Mouse (Mus musculus) heart, postnatal 0 days (tissue): ENCODE data around the gene March5. TPM values are rescaled to one million over a fixed set of nuclear protein-coding genes. Genes with fewer than 3 reads are reported as not detected.

Experiments
- ATAC-seq: fragments of 200-750 bp; cut with Nextera tagmentation; 2 replicates; pipeline ENCODE4 v1.8.0; 2017; ENCODE audit warnings: low read depth, moderate number of reproducible peaks, moderate library complexity; ENCODE audit not compliant: insufficient read depth
- DNase-seq: peaks from one replicate; pipeline ENCODE4 v3.0.0-alpha.2; 2016; ENCODE audit warnings: low spot score
- H3K27ac ChIP-seq: fragments of 300-500 bp; sonication (generic); 2 replicates; pipeline ENCODE4 v1.5.1; 2014; ENCODE audit warnings: low read depth, mild to moderate bottlenecking
- H3K27me3 ChIP-seq: fragments of 300-500 bp; sonication (generic); 2 replicates; pipeline ENCODE4 v1.6.1; 2014; ENCODE audit warnings: low read length, mixed read lengths; ENCODE audit not compliant: control insufficient read depth, insufficient read depth
- H3K36me3 ChIP-seq: fragments of 300-500 bp; sonication (generic); replicated peaks from 2 replicates; pipeline ENCODE4 v1.6.1; 2014; ENCODE audit warnings: low read length, mixed read lengths; ENCODE audit not compliant: control insufficient read depth, insufficient read depth
- H3K4me1 ChIP-seq: fragments of 300-500 bp; sonication (generic); 2 replicates; pipeline ENCODE4 v1.6.1; 2014; ENCODE audit warnings: antibody characterized with exemption; ENCODE audit not compliant: control insufficient read depth, insufficient read depth
- H3K4me2 ChIP-seq: fragments of 300-500 bp; sonication (generic); 2 replicates; pipeline ENCODE4 v1.6.1; 2014; ENCODE audit warnings: low read depth, mild to moderate bottlenecking, low read length, moderate library complexity
- H3K4me3 ChIP-seq: fragments of 300-500 bp; sonication (generic); 2 replicates; pipeline ENCODE4 v1.5.1; 2014; ENCODE audit warnings: low read depth, low read length
- H3K9ac ChIP-seq: fragments of 300-500 bp; sonication (generic); replicated peaks from 2 replicates; pipeline ENCODE4 v1.6.1; 2014; ENCODE audit warnings: low read depth, low read length, mixed read lengths
- H3K9me3 ChIP-seq: fragments of 300-500 bp; sonication (generic); replicated peaks from 2 replicates; pipeline ENCODE4 v1.6.1; 2016; ENCODE audit warnings: low read length; ENCODE audit not compliant: control insufficient read depth
- CTCF ChIP-seq: IDR thresholded peaks from 2 replicates; pipeline ENCODE4 v1.5.1; 2016; ENCODE audit warnings: antibody characterized with exemption, control low read depth, low read depth
- EP300 ChIP-seq: IDR thresholded peaks from 2 replicates; pipeline ENCODE4 v1.6.1; 2016; ENCODE audit warnings: antibody characterized with exemption, low read depth
- WGBS: fragments of 180-500 bp; shearing (Covaris S2); extraction: QIAGEN DNeasy Blood & Tissue Kit; methylation state at CpG from one replicate; pipeline ENCODE4 v1.1.7; 2014; 5-methylcytosine and 5-hydroxymethylcytosine counted together
- polyA plus RNA-seq: library from polyadenylated mRNA; unstranded; fragments of >200 nt; fragmentation: Nextera tagmentation; extraction: Ambion mirVana; gene quantifications from 2 replicates; pipeline ENCODE4 v1.2.1, GENCODE M21; 2015
- total RNA-seq: library from RNA; depleted of rRNA; stranded (reverse); fragments of >200 nt; gene quantifications from 2 replicates; pipeline ENCODE4 v1.2.3, GENCODE M21; 2014; ENCODE audit warnings: low replicate concordance

March5 gene
- total and polyA plus RNA-seq, 2 experiments from 2014 or later, result 80.9 to 82.5 TPM

DNA sequence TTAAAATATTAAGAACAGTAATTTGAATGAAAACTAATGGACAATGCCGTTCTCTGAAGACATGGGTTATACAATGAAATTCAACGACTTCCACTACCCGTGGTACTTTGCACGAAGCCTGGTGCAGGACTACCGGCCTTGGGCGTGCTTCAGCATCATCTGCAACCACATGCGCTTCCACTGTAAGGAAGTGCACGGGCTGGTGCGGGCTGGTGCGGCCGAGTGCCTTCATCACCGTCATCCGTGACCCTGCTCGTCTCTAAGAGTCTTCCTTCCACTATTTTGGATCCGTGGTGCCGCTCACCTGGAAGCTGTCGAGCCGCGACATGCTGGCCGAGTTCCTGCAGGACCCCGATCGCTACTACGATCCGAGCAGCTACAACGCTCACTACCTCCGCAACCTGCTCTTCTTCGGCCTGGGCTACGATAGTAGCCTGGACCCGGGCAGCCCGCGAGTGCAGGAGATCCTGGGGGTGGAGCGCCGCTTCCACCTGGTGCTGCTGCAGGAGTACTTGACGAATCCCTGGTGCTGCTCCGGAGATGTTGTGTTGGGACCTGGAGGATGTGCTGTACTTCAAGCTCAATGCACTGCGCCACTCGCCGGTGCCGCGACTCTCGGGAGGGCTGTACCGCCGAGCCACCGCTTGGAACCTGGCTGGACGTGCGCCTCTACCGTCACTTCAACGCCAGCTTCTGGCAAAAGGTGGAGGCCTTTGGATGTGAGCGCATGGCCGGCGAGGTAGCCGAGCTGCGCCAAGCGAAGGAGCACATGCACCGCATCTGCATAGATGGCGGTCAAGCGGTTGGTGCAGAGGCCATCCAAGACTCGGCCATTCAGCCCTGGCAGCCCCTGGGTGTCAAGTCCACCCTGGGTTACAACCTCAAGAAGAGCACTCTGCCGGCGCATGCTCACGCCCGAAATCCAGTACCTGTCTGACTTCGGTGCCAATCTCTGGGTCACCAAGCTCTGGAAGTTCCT lies 26.5 kb downstream of the March5 start:
- Histone ChIP-seq H3K9me3 (no peaks in the 10 kb centered on the region), H3K27me3 (peaks cover 32% of the 10 kb centered on the region), H3K27ac (no peak overlapping the region), H3K4me1 (no peaks in the 10 kb centered on the region; the same call in 1 of the 2 replicates), H3K36me3 (no peaks in the 10 kb centered on the region), H3K4me2 (peak overlapping the region; percentile 61), H3K4me3 (peak overlapping the region; percentile 40), H3K9ac (no peak overlapping the region)
- DNase-seq, result no peak
- WGBS, result 5% methylated on average over 63 of the region's 63 CpGs
- ATAC-seq, result 0 out of 2 replicates have a peak, but pooled peaks have one; percentile 33
- TF ChIP-seq EP300, result no peak
- 0 out of 2 replicates have a peak, but pooled peaks have one; percentile 3 for TF ChIP-seq CTCF

DNA sequence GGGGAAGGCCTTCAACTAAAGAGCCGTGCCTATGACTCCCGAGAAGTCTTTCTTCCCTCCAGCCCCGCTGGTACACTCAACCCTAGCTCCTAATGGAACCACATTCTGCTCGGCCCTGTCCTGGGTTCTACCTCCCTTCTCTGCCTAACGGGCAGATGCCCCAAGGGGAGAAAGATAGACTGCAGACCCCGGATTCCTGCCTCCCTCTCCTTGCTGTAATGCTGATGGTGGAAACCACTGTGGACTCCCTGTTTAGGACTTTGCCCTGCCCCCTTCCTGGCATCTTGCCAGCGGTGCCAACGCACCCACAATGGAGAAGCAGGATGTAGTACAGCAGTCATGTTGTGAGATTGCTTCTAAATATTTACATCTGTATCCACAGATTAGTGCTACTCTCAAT lies 28.5 kb downstream of the March5 start:
- Histone ChIP-seq H3K4me3 (no peak overlapping the region), H3K27me3 (peaks cover 32% of the 10 kb centered on the region), H3K27ac (no peak overlapping the region), H3K9me3 (no peaks in the 10 kb centered on the region), H3K4me1 (no peaks in the 10 kb centered on the region; the same call in 1 of the 2 replicates), H3K9ac (no peak overlapping the region), H3K4me2 (no peak overlapping the region), H3K36me3 (no peaks in the 10 kb centered on the region)
- ATAC-seq (no peak), DNase-seq (no peak)
- no peak for TF ChIP-seq CTCF
- no peak for TF ChIP-seq EP300
- 51% methylated on average over 8 of the region's 8 CpGs for WGBS

DNA sequence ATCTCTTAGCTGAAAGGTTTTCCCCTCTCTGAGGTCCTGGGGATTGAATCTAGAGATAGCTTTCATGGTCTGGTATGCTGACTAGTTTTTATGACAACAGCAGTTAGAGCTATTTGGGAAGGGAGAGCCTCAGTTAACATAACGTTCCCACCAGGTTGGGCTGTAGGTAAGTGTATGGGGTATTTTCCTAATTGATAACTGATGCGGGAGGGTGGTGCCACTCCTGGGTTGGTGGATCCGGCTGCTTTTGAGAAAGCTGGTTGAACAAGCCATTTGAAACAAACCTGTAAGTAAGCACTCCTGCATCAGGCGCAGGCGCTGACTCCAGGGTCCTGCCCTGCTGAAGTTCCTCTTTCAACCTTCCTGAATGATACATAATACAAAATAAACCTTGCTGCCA lies 30.0 kb downstream of the March5 start:
- H3K27me3 ChIP-seq, result peaks cover 32% of the 10 kb centered on the region
- WGBS, result 58% methylated on average over 5 of the region's 5 CpGs

DNA sequence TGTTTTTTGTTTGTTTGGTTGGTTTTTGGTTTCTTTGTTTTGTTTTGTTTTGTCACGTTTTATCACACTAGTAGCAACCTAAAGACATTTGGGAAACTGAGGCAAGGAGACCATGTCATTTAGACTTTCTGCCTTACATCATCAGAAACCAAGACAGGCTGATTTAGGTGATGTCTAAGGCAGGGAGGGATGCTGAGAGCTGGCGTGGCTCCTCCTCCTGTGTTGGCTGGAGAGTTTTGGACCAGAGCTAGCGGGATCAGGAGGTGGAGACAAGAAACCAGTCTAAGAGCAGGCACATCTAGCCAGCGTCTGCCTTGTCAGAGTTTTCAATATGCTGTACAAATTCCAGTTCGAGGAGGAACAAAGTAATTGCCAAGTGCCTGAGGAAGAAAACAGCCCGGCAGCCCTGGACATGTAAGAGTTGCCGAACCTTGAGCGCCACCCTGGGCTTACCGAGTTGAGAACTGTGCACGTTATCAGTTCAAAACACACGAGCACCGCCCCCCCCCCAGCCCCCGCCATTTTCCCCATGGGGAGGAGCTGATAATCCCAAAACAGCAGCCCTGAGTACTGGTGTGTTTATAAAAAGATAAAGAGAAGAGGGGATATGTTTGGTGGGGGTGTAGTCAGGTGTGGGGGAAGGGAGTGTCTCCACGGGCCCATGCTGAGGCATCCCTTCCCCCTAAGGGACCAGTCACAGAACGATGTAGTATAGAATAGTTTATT lies 30.5 kb downstream of the March5 start:
- DNase-seq, result no peak
- Histone ChIP-seq H3K9me3 (no peaks in the 10 kb centered on the region), H3K9ac (no peak overlapping the region), H3K36me3 (no peaks in the 10 kb centered on the region), H3K4me1 (no peaks in the 10 kb centered on the region; the same call in 1 of the 2 replicates), H3K27ac (no peak overlapping the region), H3K4me2 (no peak overlapping the region; the same call in 1 of the 2 replicates), H3K27me3 (peaks cover 29% of the 10 kb centered on the region), H3K4me3 (no peak overlapping the region)
- WGBS, result 6% methylated on average over 15 of the region's 15 CpGs
- TF ChIP-seq CTCF, result no peak
- no peak for TF ChIP-seq EP300
- no peak for ATAC-seq

More for the DNA sequence above, 30.0 kb downstream of the March5 start:
- DNase-seq (no peak), ATAC-seq (no peak)
- Histone ChIP-seq H3K27ac (no peak overlapping the region), H3K4me1 (no peaks in the 10 kb centered on the region; the same call in 1 of the 2 replicates), H3K36me3 (no peaks in the 10 kb centered on the region), H3K4me2 (no peak overlapping the region), H3K4me3 (no peak overlapping the region), H3K9ac (no peak overlapping the region), H3K9me3 (no peaks in the 10 kb centered on the region)
- TF ChIP-seq CTCF, result no peak

DNA sequence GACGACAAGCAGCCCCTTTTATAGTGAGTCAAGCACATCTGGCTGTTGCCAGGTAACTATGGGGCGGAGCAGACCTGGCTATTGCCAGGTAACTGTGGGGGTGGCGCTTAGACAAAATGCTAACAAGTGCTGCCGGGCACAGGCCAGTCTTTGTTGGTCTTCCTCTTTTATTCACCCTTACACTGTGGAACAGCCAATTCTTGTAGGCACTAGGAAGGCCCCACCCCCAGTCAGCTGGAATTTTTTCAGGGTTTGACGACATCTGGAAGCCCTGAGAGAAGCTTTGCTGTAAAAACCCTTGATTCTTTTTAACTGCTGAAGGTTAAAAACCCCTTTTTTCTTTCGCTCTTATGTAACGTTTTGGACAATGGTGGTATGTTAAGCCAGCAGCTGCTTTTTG lies 31.3 kb downstream of the March5 start:
- 27% methylated on average over 7 of the region's 7 CpGs for WGBS
- Histone ChIP-seq H3K4me3 (no peak overlapping the region), H3K36me3 (no peaks in the 10 kb centered on the region), H3K27ac (no peak overlapping the region), H3K9ac (no peak overlapping the region), H3K4me1 (no peaks in the 10 kb centered on the region; the same call in 1 of the 2 replicates), H3K4me2 (no peak overlapping the region), H3K27me3 (peaks cover 29% of the 10 kb centered on the region), H3K9me3 (no peaks in the 10 kb centered on the region)
- no peak for ATAC-seq
- no peak for DNase-seq
- no peak for TF ChIP-seq CTCF
- TF ChIP-seq EP300, result no peak
